Mouse (Mus musculus) hindbrain, embryonic 12.5 days (tissue): ENCODE measurements at regions not wholly inside any gene's neighbourhood (a gene's known extent, or its start where the extent isn't known, plus 50 kb on each side); places are given as distances from the start of the nearest gene placed in this dataset.

Source experiments
- ATAC-seq: fragments of 200-750 bp; cut with Nextera tagmentation; 2 replicates; pipeline ENCODE4 v1.8.0; 2017; ENCODE audit warnings: moderate TSS enrichment; ENCODE audit not compliant: low FRiP score
- H3K27ac ChIP-seq: fragments of 300-500 bp; sonication (generic); 2 replicates; pipeline ENCODE4 v1.5.1; 2016; ENCODE audit warnings: mild to moderate bottlenecking
- H3K27me3 ChIP-seq: fragments of 300-500 bp; sonication (generic); 2 replicates; pipeline ENCODE4 v1.6.1; 2016; ENCODE audit warnings: mild to moderate bottlenecking
- H3K36me3 ChIP-seq: fragments of 300-500 bp; sonication (generic); 2 replicates; pipeline ENCODE4 v1.6.1; 2016; ENCODE audit warnings: mild to moderate bottlenecking
- H3K4me1 ChIP-seq: fragments of 300-500 bp; sonication (generic); 2 replicates; pipeline ENCODE4 v1.6.1; 2016
- H3K4me2 ChIP-seq: fragments of 300-500 bp; sonication (generic); replicated peaks from 2 replicates; pipeline ENCODE4 v1.6.1; 2016; ENCODE audit warnings: mild to moderate bottlenecking
- H3K4me3 ChIP-seq: fragments of 300-500 bp; sonication (generic); 2 replicates; pipeline ENCODE4 v1.5.1; 2016; ENCODE audit warnings: mild to moderate bottlenecking
- H3K9ac ChIP-seq: fragments of 300-500 bp; sonication (generic); 2 replicates; pipeline ENCODE4 v1.6.1; 2016; ENCODE audit warnings: mild to moderate bottlenecking, moderate library complexity
- H3K9me3 ChIP-seq: fragments of 300-500 bp; sonication (generic); replicated peaks from 2 replicates; pipeline ENCODE4 v1.6.1; 2016; ENCODE audit warnings: mild to moderate bottlenecking
- WGBS: fragments of 180-500 bp; shearing (Covaris S2); methylation state at CpG from one replicate; pipeline ENCODE4 v1.1.7; 2016; 5-methylcytosine and 5-hydroxymethylcytosine counted together

- H3K9me3 ChIP-seq: no peaks in the 10 kb centered on the region
- no peak overlapping the region for H3K4me3 ChIP-seq
- H3K9ac ChIP-seq: no peak overlapping the region
- no peak for ATAC-seq
- no peaks in the 10 kb centered on the region for H3K27me3 ChIP-seq
- no peak overlapping the region for H3K27ac ChIP-seq
- WGBS: 76% methylated on average over 1 of the region's 1 CpGs
- H3K4me2 ChIP-seq: no peak overlapping the region
- H3K36me3 ChIP-seq: no peaks in the 10 kb centered on the region
- no peaks in the 10 kb centered on the region for H3K4me1 ChIP-seq
Observed at GRCm38 (mm10) chr1:124156832-124157231, 111.5 kb upstream of the Dpp10 start.

- no peak overlapping the region for H3K4me3 ChIP-seq
- no peaks in the 10 kb centered on the region for H3K9me3 ChIP-seq
- no peak overlapping the region for H3K9ac ChIP-seq
- H3K4me2 ChIP-seq: no peak overlapping the region
- H3K27ac ChIP-seq: no peak overlapping the region
- H3K27me3 ChIP-seq: no peaks in the 10 kb centered on the region
- no peaks in the 10 kb centered on the region for H3K4me1 ChIP-seq
- ATAC-seq: no peak
- no peaks in the 10 kb centered on the region for H3K36me3 ChIP-seq
Observed at GRCm38 (mm10) chr1:124152101-124152500, 106.7 kb upstream of the Dpp10 start.

- Histone ChIP-seq H3K9ac (no peak overlapping the region), H3K4me3 (no peak overlapping the region), H3K9me3 (no peaks in the 10 kb centered on the region), H3K27me3 (no peaks in the 10 kb centered on the region), H3K4me2 (no peak overlapping the region), H3K27ac (no peak overlapping the region), H3K4me1 (no peaks in the 10 kb centered on the region), H3K36me3 (no peaks in the 10 kb centered on the region)
- 86% methylated on average over 4 of the region's 4 CpGs for WGBS
- no peak for ATAC-seq
Observed at GRCm38 (mm10) chr1:124148590-124148989, 103.2 kb upstream of the Dpp10 start.

GRCm38 (mm10) chr1:124104286-124104846 lies 59.0 kb upstream of the Dpp10 start:
- H3K27me3 ChIP-seq: no peaks in the 10 kb centered on the region
- H3K36me3 ChIP-seq: no peaks in the 10 kb centered on the region
- peak; percentile 66; the same call in 1 of the 2 replicates for ATAC-seq
- no peaks in the 10 kb centered on the region for H3K4me1 ChIP-seq
- no peak overlapping the region for H3K9ac ChIP-seq
- H3K27ac ChIP-seq: no peak overlapping the region
- 48% methylated on average over 3 of the region's 3 CpGs for whole genome bisulfite sequencing
- no peak overlapping the region for H3K4me2 ChIP-seq
- no peaks in the 10 kb centered on the region for H3K9me3 ChIP-seq
- H3K4me3 ChIP-seq: no peak overlapping the region

- Histone ChIP-seq H3K9me3 (no peaks in the 10 kb centered on the region), H3K4me3 (no peak overlapping the region), H3K4me2 (no peak overlapping the region), H3K4me1 (no peaks in the 10 kb centered on the region), H3K27me3 (no peaks in the 10 kb centered on the region), H3K36me3 (no peaks in the 10 kb centered on the region), H3K27ac (no peak overlapping the region), H3K9ac (no peak overlapping the region)
- ATAC-seq: no peak
- 58% methylated on average over 1 of the region's 1 CpGs for WGBS
Observed at GRCm38 (mm10) chr1:124103049-124103448, 57.7 kb upstream of the Dpp10 start.
